In the genomic region with DNA sequence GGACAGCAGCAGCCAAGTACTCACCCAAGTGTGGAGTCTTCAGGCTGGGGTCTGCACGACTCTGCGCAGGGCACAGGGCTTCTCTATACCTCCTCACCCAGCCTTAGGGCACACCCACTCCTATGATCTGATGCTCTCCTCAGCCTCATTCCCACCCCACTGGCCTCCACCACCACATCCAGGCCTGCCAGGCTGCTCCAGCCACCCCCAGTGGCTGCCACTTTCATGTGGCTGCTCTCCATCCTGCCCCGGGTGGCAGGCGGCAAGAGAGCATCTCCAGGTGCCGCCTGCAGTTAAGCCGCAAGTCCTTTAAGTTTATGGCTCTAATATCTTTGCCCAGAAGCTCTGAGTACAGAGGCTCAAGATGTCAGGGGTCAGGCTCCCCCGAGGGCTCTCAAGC, we compare ENCODE assay signal across 23 mouse cellular contexts. TPM values are rescaled to one million over a fixed set of nuclear protein-coding genes. Genes with fewer than 3 reads are reported as not detected.
"Had no signal": no experiment of that assay in that cellular context is flagged by ENCODE, and none has a peak within 500 bp of the region (broad histone marks: within the 10 kb centered on the region; RNA-seq: fewer than 3 reads in every experiment).

No protein-coding gene starts in this region.

- H3K4me1 ChIP-seq: limb, embryonic 12.5 days; limb, embryonic 15.5 days; midbrain, embryonic 12.5 days had no signal

- ATAC-seq: inflammation-experienced regulatory T-cells, adult 6 months; intestine, embryonic 16.5 days; liver, postnatal 0 days; lung, postnatal 0 days; midbrain, embryonic 16.5 days had no signal

- H3K36me3 ChIP-seq: limb, embryonic 12.5 days; limb, embryonic 15.5 days; midbrain, embryonic 12.5 days had no signal

- H3K9ac ChIP-seq: limb, embryonic 12.5 days; limb, embryonic 15.5 days; liver, embryonic 14.5 days; liver, postnatal 0 days; lung, embryonic 14.5 days; midbrain, embryonic 12.5 days had no signal

- H3K9me3 ChIP-seq: limb, embryonic 12.5 days; limb, embryonic 15.5 days; midbrain, embryonic 12.5 days had no signal

- H3K27ac ChIP-seq: kidney, postnatal 0 days; limb, embryonic 12.5 days; limb, embryonic 15.5 days; liver, embryonic 14.5 days; macrophage; midbrain, embryonic 12.5 days; stomach, postnatal 0 days had no signal

- H3K4me3 ChIP-seq: limb, embryonic 12.5 days; limb, embryonic 15.5 days; midbrain, embryonic 12.5 days; myocyte had no signal

- DNase-seq: kidney, adult 18-20 months; kidney, adult 9 months; kidney, postnatal 25 days; layer of hippocampus, postnatal 36 days; left cerebral cortex, postnatal 4 days; liver, postnatal 0 days; lung, embryonic 14.5 days; right cerebral cortex, postnatal 14 days; right cerebral cortex, postnatal 4 days had no signal

- H3K4me2 ChIP-seq: limb, embryonic 12.5 days; limb, embryonic 15.5 days; liver, embryonic 11.5 days; lung, embryonic 14.5 days; midbrain, embryonic 12.5 days had no signal

RNA-seq across cellular contexts. Expression of gene Elfn2, which starts 8.1 kb away (rescaled TPM):
- polyA plus RNA-seq: liver, embryonic 11.5 days; liver, embryonic 14.5 days; liver, postnatal 0 days; macrophage; stomach, embryonic 14.5 days had no signal
